8 mouse cellular contexts compared by ENCODE assay signal in the genomic region with DNA sequence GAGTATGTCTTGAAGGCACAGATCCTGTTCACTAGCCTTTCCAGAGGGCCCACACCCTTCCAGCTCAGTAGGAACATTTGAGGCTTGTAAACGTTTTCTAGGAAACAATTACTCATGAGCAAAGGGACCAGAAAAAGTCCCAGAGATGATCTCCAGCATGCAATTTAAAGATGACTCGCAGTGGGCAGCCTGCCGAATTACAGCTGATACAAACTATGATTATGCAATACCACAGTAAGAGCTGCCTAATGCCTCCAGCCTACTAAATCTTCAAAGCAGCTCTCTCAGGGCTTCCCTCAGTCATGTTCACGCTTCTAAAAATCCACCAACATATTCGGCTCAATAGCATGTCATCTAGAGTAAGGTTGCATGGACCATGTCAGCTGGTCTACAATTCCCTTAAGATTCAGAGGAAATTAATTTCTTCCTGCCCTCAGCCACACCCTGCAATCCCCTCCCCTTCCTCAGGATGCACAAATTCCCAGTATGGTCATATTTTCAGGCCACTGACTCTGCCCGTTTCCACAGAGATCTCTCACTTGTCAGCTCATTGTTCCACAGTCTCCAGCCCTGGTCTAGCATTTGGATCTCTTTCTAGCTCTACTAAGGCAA.
DNase-seq lines count a peak whose midpoint lies in the region; ATAC-seq and TF ChIP-seq lines count a peak whose summit lies in the region.

No protein-coding gene starts in this region.

- H3K4me1 ChIP-seq in kidney, embryonic 16.5 days (ENCODE audit: insufficient read depth, low read length) = no peaks in the 10 kb centered on the region
- no peaks in the 10 kb centered on the region for H3K4me1 ChIP-seq in forebrain, postnatal 0 days (ENCODE audit: insufficient read depth)

- no peaks in the 10 kb centered on the region for H3K27me3 ChIP-seq in kidney, embryonic 16.5 days (ENCODE audit: insufficient read depth, low read length)
- no peaks in the 10 kb centered on the region for H3K27me3 ChIP-seq in forebrain, postnatal 0 days (ENCODE audit: insufficient read depth, low read length)

- DNase-seq in ovary, adult 18-20 months (ENCODE audit: low spot score) = peak; percentile 22
- DNase-seq in ovary, postnatal 14 days (ENCODE audit: low spot score) = no peak
- DNase-seq in gastrocnemius, postnatal 14 days = peak; percentile 68
- DNase-seq in lung, postnatal 36 days = peak; percentile 78
- DNase-seq in forebrain, postnatal 0 days = no peak
- no peak for DNase-seq in embryo, embryonic 10 days (ENCODE audit: low spot score)
- DNase-seq in cerebellum, adult 11-12 months = no peak

- H3K4me3 ChIP-seq in kidney, embryonic 16.5 days (ENCODE audit: low read length) = no peak overlapping the region
- H3K4me3 ChIP-seq in forebrain, postnatal 0 days (ENCODE audit: low read depth, low read length) = no peak overlapping the region

- 60% methylated on average over 6 of the region's 6 CpGs for WGBS in kidney, embryonic 16.5 days
- 81% methylated on average over 6 of the region's 6 CpGs for WGBS in forebrain, postnatal 0 days

- intact Hi-C loops in gastrocnemius, postnatal 14 days (cut with DNase I; ENCODE audit: low total_unique reads) = no loop called here

- H3K9me3 ChIP-seq in kidney, embryonic 16.5 days (ENCODE audit: low read length) = no peaks in the 10 kb centered on the region
- no peaks in the 10 kb centered on the region for H3K9me3 ChIP-seq in forebrain, postnatal 0 days (ENCODE audit: low read length)

- H3K4me2 ChIP-seq in kidney, embryonic 16.5 days (replicated peaks; ENCODE audit: low read depth, low read length) = no peak overlapping the region
- no peak overlapping the region for H3K4me2 ChIP-seq in forebrain, postnatal 0 days (ENCODE audit: low read depth)

- H3K27ac ChIP-seq in kidney, embryonic 16.5 days (ENCODE audit: low read length) = peak overlapping the region; percentile 70
- no peak overlapping the region for H3K27ac ChIP-seq in forebrain, postnatal 0 days (ENCODE audit: low read depth, low read length)

- H3K36me3 ChIP-seq in kidney, embryonic 16.5 days (ENCODE audit: insufficient read depth, low read length) = no peaks in the 10 kb centered on the region
- H3K36me3 ChIP-seq in forebrain, postnatal 0 days (ENCODE audit: insufficient read depth) = no peaks in the 10 kb centered on the region

- no peak for TF ChIP-seq CTCF in forebrain, postnatal 0 days (IDR thresholded peaks at IDR 0.05; ENCODE audit: low read depth)

- no peak overlapping the region for H3K9ac ChIP-seq in kidney, embryonic 16.5 days (replicated peaks; ENCODE audit: low read length)
- no peak overlapping the region for H3K9ac ChIP-seq in forebrain, postnatal 0 days

- 0 out of 2 replicates have a peak, but pooled peaks have one; percentile 44 for ATAC-seq in kidney, embryonic 16.5 days (ENCODE audit: low FRiP score, low TSS enrichment)
- no peak for ATAC-seq in forebrain, postnatal 0 days

Comparison
In these comparisons a context has a peak if more than half of its experiments do, and no peak if none do; other contexts are left out.
1. DNase-seq: peak in ovary, adult 18-20 months (single experiment), gastrocnemius, postnatal 14 days (single experiment) and lung, postnatal 36 days (single experiment); none in ovary, postnatal 14 days (single experiment), forebrain, postnatal 0 days (single experiment), embryo, embryonic 10 days (single experiment) and cerebellum, adult 11-12 months (single experiment).